Mouse (Mus musculus): ENCODE data around the gene Rhog. TPM values are rescaled to one million over a fixed set of nuclear protein-coding genes. Genes with fewer than 3 reads are reported as not detected.

Gene Rhog
- total and polyA plus RNA-seq, 2 experiments from 2014 or later = 17.0 to 22.1 TPM

- peak; percentile 21; the same call in 1 of the 2 replicates for TF ChIP-seq CTCF (IDR thresholded peaks at IDR 0.05; ENCODE audit: low read depth)
- WGBS = 96% methylated on average over 1 of the region's 1 CpGs
- peaks cover 21% of the 10 kb centered on the region; the same call in 1 of the 2 replicates for H3K36me3 ChIP-seq (ENCODE audit: insufficient read depth, low read length)
- H3K9me3 ChIP-seq (ENCODE audit: low read length) = no peaks in the 10 kb centered on the region
- H3K4me1 ChIP-seq (ENCODE audit: insufficient read depth, low read length) = no peaks in the 10 kb centered on the region
- DNase-seq (ENCODE audit: low spot score) (no peak), ATAC-seq (no peak)
- H3K4me3 ChIP-seq (ENCODE audit: low read length) = no peak overlapping the region
- H3K27me3 ChIP-seq (ENCODE audit: insufficient read depth, low read length) = no peaks in the 10 kb centered on the region
- H3K4me2 ChIP-seq (ENCODE audit: low read depth, low read length) = no peak overlapping the region
- no peak overlapping the region for H3K27ac ChIP-seq
- no peak overlapping the region for H3K9ac ChIP-seq (replicated peaks; ENCODE audit: low read length)
Measured at GRCm38 (mm10) chr7:102192356-102192755, 63.5 kb downstream of the Rhog start.

Other genes with a start within 250 kb of the Rhog start
- gene Il18bp, start 237.4 kb downstream of the Rhog start, total RNA-seq (2014; rRNA removed) = 7.1 and 14.7 TPM in 2 replicates
- 3.0 and 3.3 TPM in 2 replicates for gene Il18bp, start 237.4 kb downstream of the Rhog start, polyA plus RNA-seq (2015; fragmentation: Nextera tagmentation; extraction: Ambion mirVana)
- gene Rnf121, start 190.6 kb downstream of the Rhog start, total RNA-seq (2014; rRNA removed) = 28.8 and 31.7 TPM in 2 replicates
- 22.6 and 23.8 TPM in 2 replicates for gene Rnf121, start 190.6 kb downstream of the Rhog start, polyA plus RNA-seq (2015; fragmentation: Nextera tagmentation; extraction: Ambion mirVana)
- gene Xndc1, start 190.5 kb downstream of the Rhog start, total RNA-seq (2014; rRNA removed) = 16.2 and 22.6 TPM in 2 replicates
- 15.8 and 19.0 TPM in 2 replicates for gene Xndc1, start 190.5 kb downstream of the Rhog start, polyA plus RNA-seq (2015; fragmentation: Nextera tagmentation; extraction: Ambion mirVana)
- 0.47 and 3.5 TPM in 2 replicates for gene Xntrpc, start 190.3 kb downstream of the Rhog start, total RNA-seq (2014; rRNA removed)
- 0.40 and 0.42 TPM in 2 replicates for gene Xntrpc, start 190.3 kb downstream of the Rhog start, polyA plus RNA-seq (2015; fragmentation: Nextera tagmentation; extraction: Ambion mirVana)
- gene Trpc2, start 172.9 kb downstream of the Rhog start, total RNA-seq (2014; rRNA removed) = 2.5 TPM in 1 of 2 replicates, not detected in the other
- gene Trpc2, start 172.9 kb downstream of the Rhog start, polyA plus RNA-seq (2015; fragmentation: Nextera tagmentation; extraction: Ambion mirVana) = 0.09 TPM in 1 of 2 replicates, not detected in the other
- gene Art1, start 154.3 kb downstream of the Rhog start, total RNA-seq (2014; rRNA removed) = 0.10 and 2.3 TPM in 2 replicates
- 0.39 and 0.44 TPM in 2 replicates for gene Art1, start 154.3 kb downstream of the Rhog start, polyA plus RNA-seq (2015; fragmentation: Nextera tagmentation; extraction: Ambion mirVana)
- 0.32 TPM in 1 of 2 replicates, not detected in the other for gene Art5, start 146.6 kb downstream of the Rhog start, total RNA-seq (2014; rRNA removed)
- 0.19 and 0.21 TPM in 2 replicates for gene Art5, start 146.6 kb downstream of the Rhog start, polyA plus RNA-seq (2015; fragmentation: Nextera tagmentation; extraction: Ambion mirVana)
- not detected in 2 replicates for gene Chrna10, start 139.2 kb downstream of the Rhog start, total RNA-seq (2014; rRNA removed)
- gene Chrna10, start 139.2 kb downstream of the Rhog start, polyA plus RNA-seq (2015; fragmentation: Nextera tagmentation; extraction: Ambion mirVana) = 0.08 TPM in 1 of 2 replicates, not detected in the other
- gene Nup98, start 45.9 kb downstream of the Rhog start, total RNA-seq (2014; rRNA removed) = 33.9 and 37.1 TPM in 2 replicates
- gene Nup98, start 45.9 kb downstream of the Rhog start, polyA plus RNA-seq (2015; fragmentation: Nextera tagmentation; extraction: Ambion mirVana) = 11.0 and 11.2 TPM in 2 replicates
- 50.0 and 73.0 TPM in 2 replicates for gene Pgap2, start 45.8 kb downstream of the Rhog start, total RNA-seq (2014; rRNA removed)
- 59.3 and 61.7 TPM in 2 replicates for gene Pgap2, start 45.8 kb downstream of the Rhog start, polyA plus RNA-seq (2015; fragmentation: Nextera tagmentation; extraction: Ambion mirVana)
- 32.9 and 34.6 TPM in 2 replicates for gene Stim1, start 11.8 kb upstream of the Rhog start, total RNA-seq (2014; rRNA removed)
- 17.5 and 17.9 TPM in 2 replicates for gene Stim1, start 11.8 kb upstream of the Rhog start, polyA plus RNA-seq (2015; fragmentation: Nextera tagmentation; extraction: Ambion mirVana)
- gene Rrm1, start 185.6 kb upstream of the Rhog start, total RNA-seq (2014; rRNA removed) = 39.3 and 40.6 TPM in 2 replicates
- gene Rrm1, start 185.6 kb upstream of the Rhog start, polyA plus RNA-seq (2015; fragmentation: Nextera tagmentation; extraction: Ambion mirVana) = 41.0 and 41.2 TPM in 2 replicates
- not detected in 2 replicates for gene Olfr543, start 225.6 kb upstream of the Rhog start, total RNA-seq (2014; rRNA removed)
- 0.28 TPM in 2 replicates for gene Olfr543, start 225.6 kb upstream of the Rhog start, polyA plus RNA-seq (2015; fragmentation: Nextera tagmentation; extraction: Ambion mirVana)
- gene Olfr544, start 232.3 kb upstream of the Rhog start, total RNA-seq (2014; rRNA removed) = not detected in 2 replicates
- gene Olfr544, start 232.3 kb upstream of the Rhog start, polyA plus RNA-seq (2015; fragmentation: Nextera tagmentation; extraction: Ambion mirVana) = 0.14 TPM in 2 replicates
- not detected in 2 replicates for gene Olfr545, start 243.5 kb upstream of the Rhog start, total RNA-seq (2014; rRNA removed)
- gene Olfr545, start 243.5 kb upstream of the Rhog start, polyA plus RNA-seq (2015; fragmentation: Nextera tagmentation; extraction: Ambion mirVana) = 0.05 and 0.18 TPM in 2 replicates